Mouse (Mus musculus) forebrain, embryonic 12.5 days (tissue): ENCODE results near the gene Pnpla1. TPM values are rescaled to one million over a fixed set of nuclear protein-coding genes. Genes with fewer than 3 reads are reported as not detected.
A peak's percentile ranks its signal among the peaks of the same experiment; 100 is the strongest.

Experiments
- ATAC-seq: fragments of 200-750 bp; cut with Nextera tagmentation; 2 replicates; pipeline ENCODE4 v1.8.0; 2017; ENCODE audit warnings: moderate TSS enrichment; ENCODE audit not compliant: low FRiP score
- H3K27ac ChIP-seq: fragments of 300-500 bp; sonication (generic); 2 replicates; pipeline ENCODE4 v1.5.1; 2016; ENCODE audit warnings: mild to moderate bottlenecking
- H3K27me3 ChIP-seq: fragments of 300-500 bp; sonication (generic); 2 replicates; pipeline ENCODE4 v1.6.1; 2016; ENCODE audit warnings: mild to moderate bottlenecking
- H3K36me3 ChIP-seq: fragments of 300-500 bp; sonication (generic); replicated peaks from 2 replicates; pipeline ENCODE4 v1.6.1; 2016; ENCODE audit warnings: mild to moderate bottlenecking
- H3K4me1 ChIP-seq: fragments of 300-500 bp; sonication (generic); 2 replicates; pipeline ENCODE4 v1.6.1; 2016
- H3K4me2 ChIP-seq: fragments of 300-500 bp; sonication (generic); 2 replicates; pipeline ENCODE4 v1.6.1; 2016; ENCODE audit warnings: mild to moderate bottlenecking, moderate library complexity
- H3K4me3 ChIP-seq: fragments of 300-500 bp; sonication (generic); replicated peaks from 2 replicates; pipeline ENCODE4 v1.5.1; 2016; ENCODE audit warnings: mild to moderate bottlenecking
- H3K9ac ChIP-seq: fragments of 300-500 bp; sonication (generic); 2 replicates; pipeline ENCODE4 v1.6.1; 2016; ENCODE audit warnings: mild to moderate bottlenecking
- H3K9me3 ChIP-seq: fragments of 300-500 bp; sonication (generic); 2 replicates; pipeline ENCODE4 v1.6.1; 2016
- WGBS: fragments of 180-500 bp; shearing (Covaris S2); methylation state at CpG from one replicate; pipeline ENCODE4 v1.1.7; 2016; 5-methylcytosine and 5-hydroxymethylcytosine counted together
- polyA plus RNA-seq: library from polyadenylated mRNA; unstranded; fragments of >200 nt; fragmentation: Nextera tagmentation; extraction: Ambion mirVana; gene quantifications from 2 replicates; pipeline ENCODE4 v1.2.1, GENCODE M21; 2016

Gene Pnpla1
- polyA plus RNA-seq, 1 experiment from 2014 or later: not detected

GRCm38 (mm10) chr17:28896095-28896780, 38.0 kb downstream of the Pnpla1 start:
- no peak overlapping the region for H3K4me2 ChIP-seq
- H3K4me3 ChIP-seq: no peak overlapping the region
- 94% methylated on average over 11 of the region's 11 CpGs for WGBS
- H3K27me3 ChIP-seq: no peaks in the 10 kb centered on the region
- peaks cover 3% of the 10 kb centered on the region; the same call in 1 of the 2 replicates for H3K4me1 ChIP-seq
- H3K9ac ChIP-seq: no peak overlapping the region
- no peak overlapping the region for H3K27ac ChIP-seq
- ATAC-seq: no peak
- no peaks in the 10 kb centered on the region for H3K36me3 ChIP-seq
- H3K9me3 ChIP-seq: no peaks in the 10 kb centered on the region

GRCm38 (mm10) chr17:28897817-28898216, 39.6 kb downstream of the Pnpla1 start:
- Histone ChIP-seq H3K27ac (no peak overlapping the region), H3K36me3 (no peaks in the 10 kb centered on the region), H3K27me3 (no peaks in the 10 kb centered on the region), H3K4me3 (no peak overlapping the region), H3K4me1 (peaks cover 3% of the 10 kb centered on the region; the same call in 1 of the 2 replicates), H3K9ac (no peak overlapping the region), H3K9me3 (no peaks in the 10 kb centered on the region), H3K4me2 (no peak overlapping the region)
- ATAC-seq: no peak
- 93% methylated on average over 5 of the region's 5 CpGs for WGBS

GRCm38 (mm10) chr17:28898249-28898648, 40.0 kb downstream of the Pnpla1 start:
- peaks cover 3% of the 10 kb centered on the region; the same call in 1 of the 2 replicates for H3K4me1 ChIP-seq
- no peak overlapping the region for H3K27ac ChIP-seq
- no peaks in the 10 kb centered on the region for H3K9me3 ChIP-seq
- H3K36me3 ChIP-seq: no peaks in the 10 kb centered on the region
- no peak overlapping the region for H3K4me3 ChIP-seq
- H3K4me2 ChIP-seq: no peak overlapping the region
- no peak overlapping the region for H3K9ac ChIP-seq
- H3K27me3 ChIP-seq: no peaks in the 10 kb centered on the region
- no peak for ATAC-seq
- 78% methylated on average over 5 of the region's 5 CpGs for WGBS

GRCm38 (mm10) chr17:28899427-28899826, 41.2 kb downstream of the Pnpla1 start:
- Histone ChIP-seq H3K4me1 (peaks cover 3% of the 10 kb centered on the region; the same call in 1 of the 2 replicates), H3K4me2 (no peak overlapping the region), H3K27ac (no peak overlapping the region), H3K27me3 (no peaks in the 10 kb centered on the region), H3K9me3 (no peaks in the 10 kb centered on the region), H3K9ac (no peak overlapping the region), H3K4me3 (no peak overlapping the region), H3K36me3 (no peaks in the 10 kb centered on the region)
- ATAC-seq: no peak
- 84% methylated on average over 19 of the region's 19 CpGs for WGBS

GRCm38 (mm10) chr17:28901559-28901958, 43.3 kb downstream of the Pnpla1 start:
- no peak overlapping the region for H3K9ac ChIP-seq
- H3K4me1 ChIP-seq: peaks cover 14% of the 10 kb centered on the region
- no peak for ATAC-seq
- H3K27ac ChIP-seq: no peak overlapping the region
- H3K4me2 ChIP-seq: no peak overlapping the region
- H3K36me3 ChIP-seq: no peaks in the 10 kb centered on the region
- no peaks in the 10 kb centered on the region for H3K9me3 ChIP-seq
- H3K27me3 ChIP-seq: no peaks in the 10 kb centered on the region
- WGBS: 75% methylated on average over 4 of the region's 4 CpGs
- no peak overlapping the region for H3K4me3 ChIP-seq

- Histone ChIP-seq H3K4me1 (peaks cover 17% of the 10 kb centered on the region), H3K9me3 (no peaks in the 10 kb centered on the region), H3K4me2 (no peak overlapping the region), H3K27ac (peak overlapping the region; percentile 15; the same call in 1 of the 2 replicates), H3K9ac (no peak overlapping the region; the same call in 1 of the 2 replicates), H3K4me3 (no peak overlapping the region), H3K27me3 (peaks cover 15% of the 10 kb centered on the region), H3K36me3 (no peaks in the 10 kb centered on the region)
- 0 out of 2 replicates have a peak, but pooled peaks have one; percentile 51 for ATAC-seq
- whole genome bisulfite sequencing: 33% methylated on average over 23 of the region's 23 CpGs
Observed at GRCm38 (mm10) chr17:28904546-28905376, 46.5 kb downstream of the Pnpla1 start.

GRCm38 (mm10) chr17:28905377-28905916, 47.2 kb downstream of the Pnpla1 start:
- H3K4me2 ChIP-seq: no peak overlapping the region
- WGBS: 70% methylated on average over 13 of the region's 13 CpGs
- H3K9ac ChIP-seq: no peak overlapping the region; the same call in 1 of the 2 replicates

GRCm38 (mm10) chr17:28907959-28908358, 49.7 kb downstream of the Pnpla1 start:
- ATAC-seq: no peak
- Histone ChIP-seq H3K27me3 (peaks cover 23% of the 10 kb centered on the region), H3K4me3 (no peak overlapping the region), H3K9ac (no peak overlapping the region), H3K36me3 (no peaks in the 10 kb centered on the region), H3K9me3 (no peaks in the 10 kb centered on the region), H3K4me1 (peaks cover 18% of the 10 kb centered on the region), H3K4me2 (no peak overlapping the region), H3K27ac (no peak overlapping the region)
- 75% methylated on average over 7 of the region's 7 CpGs for WGBS

More at GRCm38 (mm10) chr17:28905377-28905916, 47.2 kb downstream of the Pnpla1 start:
- Histone ChIP-seq H3K4me1 (peaks cover 18% of the 10 kb centered on the region), H3K27ac (peak overlapping the region; percentile 15; the same call in 1 of the 2 replicates), H3K9me3 (no peaks in the 10 kb centered on the region), H3K4me3 (no peak overlapping the region), H3K27me3 (peaks cover 22% of the 10 kb centered on the region), H3K36me3 (no peaks in the 10 kb centered on the region)
- ATAC-seq: no peak

- Histone ChIP-seq H3K4me1 (peaks cover 18% of the 10 kb centered on the region), H3K9me3 (no peaks in the 10 kb centered on the region), H3K9ac (peak overlapping the region; percentile 40; the same call in 1 of the 2 replicates), H3K4me3 (peak overlapping the region; percentile 24), H3K27ac (no peak overlapping the region), H3K4me2 (peak overlapping the region; percentile 48), H3K27me3 (peaks cover 23% of the 10 kb centered on the region), H3K36me3 (no peaks in the 10 kb centered on the region)
- ATAC-seq: no peak
- WGBS: 8% methylated on average over 29 of the region's 29 CpGs
Observed at GRCm38 (mm10) chr17:28909252-28909941, 51.2 kb downstream of the Pnpla1 start.

DNA sequence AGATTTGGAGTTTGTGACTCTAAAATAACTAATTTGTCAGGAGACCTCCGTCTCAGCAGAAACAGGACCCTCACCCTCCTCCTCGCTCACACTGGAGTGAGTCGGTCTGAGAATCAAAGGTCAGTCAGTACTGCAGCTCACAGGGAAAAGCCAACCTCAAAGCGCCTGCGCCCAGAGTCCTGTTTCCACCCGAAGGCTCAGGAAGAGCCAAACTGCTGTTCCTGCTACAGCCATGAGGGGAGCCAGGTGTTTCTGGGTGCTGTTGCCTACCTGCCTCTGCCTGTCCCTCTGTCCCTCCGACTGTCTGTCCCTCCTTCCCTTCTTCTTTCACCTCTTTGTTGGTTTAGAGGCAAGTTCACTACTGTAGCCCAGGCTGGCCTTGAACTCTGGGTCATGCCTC, 51.9 kb downstream of the Pnpla1 start:
- Histone ChIP-seq H3K9ac (no peak overlapping the region), H3K4me1 (peaks cover 11% of the 10 kb centered on the region), H3K4me3 (no peak overlapping the region), H3K27me3 (peaks cover 23% of the 10 kb centered on the region), H3K27ac (no peak overlapping the region), H3K4me2 (peak overlapping the region; percentile 48; the same call in 1 of the 2 replicates), H3K9me3 (no peaks in the 10 kb centered on the region), H3K36me3 (no peaks in the 10 kb centered on the region)
- 23% methylated on average over 7 of the region's 7 CpGs for WGBS
- no peak for ATAC-seq

DNA sequence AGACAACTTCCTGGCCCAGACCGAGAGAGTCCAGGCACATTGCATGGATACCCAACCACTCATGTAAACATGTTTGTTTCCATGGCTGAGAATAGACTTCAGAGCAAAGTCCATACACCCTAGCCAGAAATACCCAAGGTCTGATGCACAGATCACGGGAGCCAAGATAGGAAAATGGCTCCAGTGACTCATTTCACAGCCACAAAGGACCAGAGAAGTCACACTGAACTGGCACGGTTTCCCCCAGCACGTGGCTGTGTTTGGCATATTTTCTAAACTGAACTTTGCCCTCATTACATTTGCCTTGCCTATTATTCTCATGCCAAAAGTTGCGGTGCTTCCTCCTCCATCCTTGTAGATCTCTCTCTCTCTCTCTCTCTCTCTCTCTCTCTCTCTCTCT, 55.0 kb downstream of the Pnpla1 start:
- Histone ChIP-seq H3K27ac (no peak overlapping the region), H3K4me1 (peaks cover 7% of the 10 kb centered on the region), H3K4me2 (no peak overlapping the region), H3K9me3 (no peaks in the 10 kb centered on the region), H3K27me3 (peaks cover 23% of the 10 kb centered on the region), H3K4me3 (no peak overlapping the region), H3K36me3 (no peaks in the 10 kb centered on the region), H3K9ac (no peak overlapping the region)
- WGBS: 78% methylated on average over 5 of the region's 5 CpGs
- no peak for ATAC-seq

DNA sequence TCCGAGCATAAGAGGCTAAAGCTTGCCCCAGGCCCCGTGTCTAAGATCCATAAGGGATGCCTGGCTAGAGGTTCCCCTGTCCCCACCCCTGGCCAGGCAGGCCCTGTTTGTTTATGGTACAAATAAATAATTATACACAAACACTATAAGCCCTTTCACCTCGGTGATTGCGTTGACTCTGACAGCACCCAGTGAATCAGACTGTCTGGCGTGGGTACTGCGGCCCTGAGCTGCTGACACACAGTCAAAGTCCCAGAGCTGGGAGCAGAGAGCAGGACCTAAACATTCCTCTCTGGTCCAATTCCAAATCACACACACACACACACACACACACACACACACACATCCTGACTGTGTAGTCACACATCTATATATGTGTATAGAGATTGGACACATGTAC, 55.7 kb downstream of the Pnpla1 start:
- no peak overlapping the region for H3K4me3 ChIP-seq
- WGBS: 85% methylated on average over 6 of the region's 6 CpGs
- H3K9ac ChIP-seq: no peak overlapping the region
- peaks cover 16% of the 10 kb centered on the region for H3K27me3 ChIP-seq
- H3K4me2 ChIP-seq: no peak overlapping the region
- peaks cover 7% of the 10 kb centered on the region for H3K4me1 ChIP-seq
- no peaks in the 10 kb centered on the region for H3K9me3 ChIP-seq
- H3K36me3 ChIP-seq: no peaks in the 10 kb centered on the region
- no peak for ATAC-seq
- no peak overlapping the region for H3K27ac ChIP-seq
